ENCODE assay signal across 12 mouse cellular contexts in genomic region chr3:68352961-68353360, GRCm38 (mm10).
"Had no signal": no experiment of that assay in that cellular context is flagged by ENCODE, and none has a peak within 500 bp of the region (broad histone marks: within the 10 kb centered on the region; RNA-seq: fewer than 3 reads in every experiment).

No protein-coding gene starts in this region.

- H3K36me3 ChIP-seq: limb, embryonic 10.5 days; lung, embryonic 15.5 days; midbrain, embryonic 12.5 days; neural tube, embryonic 13.5 days; stomach, embryonic 15.5 days had no signal

- H3K27ac ChIP-seq: layer of hippocampus, adult 2 months; limb, embryonic 10.5 days; lung, embryonic 15.5 days; midbrain, embryonic 12.5 days; neural tube, embryonic 13.5 days; stomach, embryonic 15.5 days had no signal

- ATAC-seq: midbrain, embryonic 16.5 days had no signal

- H3K4me3 ChIP-seq: layer of hippocampus, adult 2 months; limb, embryonic 10.5 days; lung, embryonic 15.5 days; midbrain, embryonic 12.5 days; neural tube, embryonic 13.5 days; stomach, embryonic 15.5 days had no signal

- DNase-seq: retina, postnatal 1 day; right cerebral cortex, postnatal 4 days; thymus, adult 2 months; thymus, postnatal 25 days had no signal

- H3K9me3 ChIP-seq: lung, embryonic 15.5 days; midbrain, embryonic 12.5 days; stomach, embryonic 15.5 days had no signal

- H3K4me2 ChIP-seq: liver, embryonic 11.5 days; lung, embryonic 15.5 days; midbrain, embryonic 12.5 days; neural tube, embryonic 13.5 days; stomach, embryonic 15.5 days had no signal

- H3K9ac ChIP-seq: lung, embryonic 15.5 days; midbrain, embryonic 12.5 days; neural tube, embryonic 13.5 days; stomach, embryonic 15.5 days had no signal

- H3K27me3 ChIP-seq: lung, embryonic 15.5 days; midbrain, embryonic 12.5 days; neural tube, embryonic 13.5 days; stomach, embryonic 15.5 days had no signal

- H3K4me1 ChIP-seq: lung, embryonic 15.5 days; midbrain, embryonic 12.5 days; stomach, embryonic 15.5 days had no signal
